Mouse (Mus musculus) cerebellum, adult 2 months (tissue): ENCODE results near the gene Enoph1. TPM values are rescaled to one million over a fixed set of nuclear protein-coding genes. Genes with fewer than 3 reads are reported as not detected.
A peak's percentile ranks its signal among the peaks of the same experiment; 100 is the strongest.

ENCODE experiments used
- DNase-seq, 2 experiments: peaks; one replicate each; pipeline ENCODE4 v3.0.0; 2021
- H3K27ac ChIP-seq: fragments of 200-500 bp; 2 replicates; pipeline ENCODE4 v1.5.1; 2012; ENCODE audit warnings: low read length, control low read depth, inconsistent platforms; ENCODE audit not compliant: insufficient read depth
- H3K27me3 ChIP-seq: fragments of 200-500 bp; 2 replicates; pipeline ENCODE4 v1.6.1; 2012; ENCODE audit warnings: inconsistent platforms, mild to moderate bottlenecking, low read length, moderate library complexity; ENCODE audit not compliant: control insufficient read depth, insufficient read depth
- H3K4me1 ChIP-seq: fragments of 200-500 bp; 2 replicates; pipeline ENCODE4 v1.6.1; 2011; ENCODE audit warnings: low read length; ENCODE audit not compliant: control insufficient read depth, insufficient read depth
- H3K4me3 ChIP-seq: fragments of 200-500 bp; replicated peaks from 2 replicates; pipeline ENCODE3; 2011; ENCODE audit warnings: mild to moderate bottlenecking, low read depth, low read length, control low read depth; ENCODE audit not compliant: insufficient read depth
- CTCF ChIP-seq: fragments of 200-500 bp; IDR thresholded peaks from 2 replicates; pipeline ENCODE4 v1.5.1; 2011; ENCODE audit warnings: low read depth, mild to moderate bottlenecking, control low read depth, low read length, moderate library complexity, borderline replicate concordance; ENCODE audit not compliant: insufficient read depth
- POLR2A ChIP-seq: fragments of 200-500 bp; IDR thresholded peaks from 2 replicates; pipeline ENCODE4 v1.6.1; 2011; ENCODE audit warnings: low read length, control low read depth, borderline replicate concordance; ENCODE audit not compliant: insufficient read depth
- WGBS: fragments of 180-500 bp; shearing (Covaris S2); methylation state at CpG from one replicate; pipeline ENCODE4 v1.1.7; 2018; 5-methylcytosine and 5-hydroxymethylcytosine counted together
- polyA plus RNA-seq: library from polyadenylated mRNA; depleted of rRNA; stranded (reverse); fragments of >200 nt; gene quantifications from 2 replicates; pipeline ENCODE4 v1.2.3, GENCODE M21; 2012

Gene Enoph1
- polyA plus RNA-seq, 1 experiment, result 74.6 TPM

DNA sequence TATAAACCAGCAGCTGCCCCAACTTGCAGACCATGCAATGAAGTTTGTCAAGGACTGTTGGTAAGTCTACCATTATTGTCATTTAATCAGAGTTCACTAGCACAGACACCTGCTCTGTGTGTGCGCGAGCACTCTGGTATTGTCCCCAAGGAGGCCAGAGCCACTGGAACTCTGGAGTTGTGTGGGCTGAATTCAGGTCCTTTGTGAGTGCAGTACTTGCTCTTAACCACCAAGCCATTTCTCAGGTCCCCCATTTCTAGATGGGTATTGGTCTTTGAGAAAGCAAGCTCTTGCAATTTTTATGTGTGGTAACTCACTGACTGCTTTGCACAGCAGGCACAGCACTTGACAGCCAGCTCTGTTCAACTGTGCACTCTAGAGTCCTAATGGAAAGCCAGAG lies 7.7 kb upstream of the Enoph1 start:
- Histone ChIP-seq H3K27ac (no peak overlapping the region), H3K4me3 (no peak overlapping the region), H3K27me3 (no peaks in the 10 kb centered on the region; the same call in 1 of the 2 replicates), H3K4me1 (no peaks in the 10 kb centered on the region; the same call in 1 of the 2 replicates)
- TF ChIP-seq POLR2A (no peak), CTCF (no peak)
- 91% methylated on average over 2 of the region's 2 CpGs for WGBS
- DNase-seq, result no peak

GRCm38 (mm10) chr5:100032646-100033045 lies 7.1 kb upstream of the Enoph1 start:
- WGBS, result 63% methylated on average over 3 of the region's 3 CpGs
- no peaks in the 10 kb centered on the region; the same call in 1 of the 2 replicates for H3K27me3 ChIP-seq
- TF ChIP-seq CTCF (no peak), POLR2A (no peak)
- no peak for DNase-seq
- H3K4me3 ChIP-seq, result no peak overlapping the region
- H3K27ac ChIP-seq, result no peak overlapping the region
- no peaks in the 10 kb centered on the region; the same call in 1 of the 2 replicates for H3K4me1 ChIP-seq

GRCm38 (mm10) chr5:100035950-100036349 lies 3.8 kb upstream of the Enoph1 start:
- Histone ChIP-seq H3K27me3 (no peaks in the 10 kb centered on the region), H3K27ac (no peak overlapping the region), H3K4me1 (no peaks in the 10 kb centered on the region; the same call in 1 of the 2 replicates), H3K4me3 (peak overlapping the region; percentile 22)
- TF ChIP-seq CTCF, result 0 out of 2 replicates have a peak, but pooled peaks have one; percentile 19
- TF ChIP-seq POLR2A, result no peak
- 21% methylated on average over 7 of the region's 7 CpGs for WGBS
- no peak for DNase-seq

GRCm38 (mm10) chr5:100036681-100037080 lies 3.1 kb upstream of the Enoph1 start:
- TF ChIP-seq CTCF (no peak), POLR2A (no peak)
- no peak for DNase-seq
- no peaks in the 10 kb centered on the region for H3K27me3 ChIP-seq
- H3K4me1 ChIP-seq, result no peaks in the 10 kb centered on the region; the same call in 1 of the 2 replicates
- no peak overlapping the region for H3K27ac ChIP-seq
- 6% methylated on average over 7 of the region's 7 CpGs for WGBS
- peak overlapping the region; percentile 24 for H3K4me3 ChIP-seq

DNA sequence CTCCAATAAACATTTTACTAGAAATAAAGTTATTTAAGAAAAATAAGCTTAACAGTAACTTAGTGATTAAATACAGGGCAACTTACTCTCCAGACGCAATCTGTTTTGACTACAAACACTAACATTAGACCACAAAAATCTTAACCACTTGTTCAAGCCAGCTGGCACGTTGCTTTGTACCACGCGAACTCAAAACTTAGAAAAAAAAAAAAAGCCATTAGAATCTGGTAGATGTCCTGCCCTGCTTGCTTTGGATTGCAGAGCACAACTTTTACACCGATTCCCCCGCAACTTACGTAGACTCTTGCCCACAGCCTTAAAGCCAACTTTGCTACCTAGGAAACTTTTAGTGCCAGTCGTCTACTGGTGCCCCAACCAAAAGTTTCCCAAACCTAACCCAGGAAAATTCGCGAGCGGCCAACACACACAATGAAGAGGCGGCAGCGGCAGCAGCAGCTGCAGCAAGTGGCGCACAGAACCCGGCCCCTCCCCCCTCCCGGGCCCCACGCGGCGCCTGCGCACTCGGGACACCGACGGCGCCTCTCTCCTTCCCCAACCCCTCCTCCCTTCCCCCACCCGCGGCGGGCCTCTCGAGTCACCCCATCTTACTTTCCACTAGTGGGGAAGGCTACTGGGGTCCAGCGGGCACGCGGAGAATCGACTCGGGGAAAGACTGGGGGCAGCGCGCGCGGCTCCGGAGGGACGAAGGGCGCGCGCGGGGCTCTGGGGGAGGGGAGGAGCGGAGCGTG lies 1.6 kb upstream of the Enoph1 start:
- peak; percentile 86 to 87 for DNase-seq
- Histone ChIP-seq H3K4me3 (peak overlapping the region; percentile 97), H3K27me3 (no peaks in the 10 kb centered on the region), H3K27ac (peak overlapping the region; percentile 96), H3K4me1 (no peaks in the 10 kb centered on the region; the same call in 1 of the 2 replicates)
- TF ChIP-seq POLR2A, result no peak
- no peak for TF ChIP-seq CTCF
- WGBS, result under 1% methylated on average over 43 of the region's 45 CpGs

- peak; percentile 96 to 98 for DNase-seq
- TF ChIP-seq CTCF (peak; percentile 73), POLR2A (peak; percentile 75)
- under 1% methylated on average over 112 of the region's 113 CpGs for WGBS
- Histone ChIP-seq H3K27me3 (no peaks in the 10 kb centered on the region), H3K4me3 (peak overlapping the region; percentile 97), H3K4me1 (no peaks in the 10 kb centered on the region; the same call in 1 of the 2 replicates), H3K27ac (peak overlapping the region; percentile 96)
Measured at GRCm38 (mm10) chr5:100038714-100039601, 827 bp upstream of the Enoph1 start.

- Histone ChIP-seq H3K4me1 (no peaks in the 10 kb centered on the region), H3K27me3 (no peaks in the 10 kb centered on the region), H3K27ac (peak overlapping the region; percentile 81), H3K4me3 (peak overlapping the region; percentile 96)
- no peak for TF ChIP-seq CTCF
- no peak for TF ChIP-seq POLR2A
- WGBS, result 1% methylated on average over 19 of the region's 19 CpGs
- DNase-seq, result no peak
Measured at GRCm38 (mm10) chr5:100040281-100040784, 548 bp downstream of the Enoph1 start.
